Mouse (Mus musculus) urinary bladder, adult 18-20 months (tissue): ENCODE results near the gene Celf2.

Experiments used
- DNase-seq, 2 experiments: peaks; one replicate each; pipeline ENCODE4 v3.0.0; 2022; ENCODE audit warnings: low spot score in 2 of 2, mixed read lengths in 2 of 2

Gene Celf2

GRCm38 (mm10) chr2:6689689-6690088 is 819.7 kb downstream of the Celf2 start:
- DNase-seq, result no peak

- DNase-seq, result no peak
Observed at GRCm38 (mm10) chr2:6678231-6678630, 831.1 kb downstream of the Celf2 start.

DNA sequence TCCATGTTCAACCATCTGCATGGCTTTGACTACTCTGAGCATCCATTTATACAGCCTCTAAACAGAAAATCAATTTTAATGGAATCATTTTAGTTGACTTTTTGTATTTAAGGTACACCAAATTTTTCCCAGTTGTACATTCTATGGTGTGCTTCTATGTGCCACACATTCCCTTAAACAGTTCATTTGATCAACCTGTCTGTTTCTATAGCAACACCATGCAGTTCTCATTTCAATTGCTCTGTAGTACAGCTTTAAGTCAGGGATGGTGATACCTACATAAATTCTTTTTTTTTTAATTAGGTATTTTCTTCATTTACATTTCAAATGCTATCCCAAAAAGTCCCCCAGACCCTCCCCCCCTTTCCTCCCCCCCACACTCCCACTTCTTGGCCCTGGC is 831.9 kb downstream of the Celf2 start:
- no peak for DNase-seq

DNA sequence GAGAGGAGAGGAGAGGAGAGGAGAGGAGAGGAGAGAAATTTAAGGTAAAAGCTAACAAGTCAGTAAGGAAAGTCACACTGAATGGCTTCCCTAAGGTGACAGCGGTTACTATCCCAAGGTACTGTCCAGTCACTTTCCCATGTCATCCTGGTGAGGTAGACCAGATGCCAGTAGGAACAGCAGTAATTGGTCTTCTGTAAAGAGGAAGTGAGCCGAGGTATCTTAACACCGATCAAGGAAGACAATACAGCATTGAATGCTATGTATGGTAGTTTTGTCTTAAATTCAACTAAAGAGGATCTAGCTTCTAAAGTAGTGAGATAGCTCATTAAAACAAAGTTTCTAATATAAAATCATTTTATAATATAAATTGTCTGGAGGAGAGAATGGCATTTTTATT is 835.0 kb downstream of the Celf2 start:
- no peak for DNase-seq

DNA sequence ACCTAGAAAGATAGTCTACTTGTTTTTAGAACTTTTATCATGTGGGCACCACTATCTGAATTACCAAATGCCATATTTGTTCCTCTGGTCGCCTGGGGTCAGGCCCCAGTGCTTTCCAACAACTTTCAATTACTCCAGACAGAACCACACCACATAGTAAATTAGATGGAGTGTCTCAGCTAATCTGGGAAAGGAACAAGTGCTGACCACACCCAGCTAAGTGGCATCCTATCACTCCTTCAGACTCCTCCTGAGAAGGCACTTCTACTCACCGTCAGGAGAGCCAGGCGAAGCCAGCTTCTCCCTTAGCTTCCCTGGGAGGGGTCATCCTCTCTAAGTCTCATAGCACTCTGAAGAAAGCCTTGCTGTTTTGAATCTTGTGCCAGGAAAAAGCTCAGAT is 835.9 kb downstream of the Celf2 start:
- DNase-seq, result no peak

- DNase-seq, result no peak
Observed at GRCm38 (mm10) chr2:6667611-6668010, 841.8 kb downstream of the Celf2 start.

DNA sequence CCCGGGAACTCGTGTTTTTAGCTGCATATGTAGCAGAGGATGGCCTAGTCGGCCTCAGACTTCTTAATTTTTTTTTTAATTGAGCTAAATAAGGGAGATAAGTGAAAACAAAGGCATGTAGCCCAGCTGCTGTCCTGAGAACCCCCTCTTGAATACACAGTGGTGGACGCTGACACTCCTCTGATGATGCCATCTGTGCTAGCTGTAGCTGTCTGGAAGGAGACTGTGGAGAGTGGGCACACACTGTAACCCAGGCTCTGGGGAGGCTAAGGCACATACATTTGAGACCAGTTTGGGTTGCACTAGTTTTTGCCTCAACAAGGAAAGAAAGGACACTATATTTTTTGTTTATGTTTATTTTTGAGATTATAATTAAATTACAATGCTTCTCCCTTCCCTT is 849.5 kb downstream of the Celf2 start:
- DNase-seq, result no peak

GRCm38 (mm10) chr2:6653719-6654118 is 855.6 kb downstream of the Celf2 start:
- DNase-seq, result no peak

DNA sequence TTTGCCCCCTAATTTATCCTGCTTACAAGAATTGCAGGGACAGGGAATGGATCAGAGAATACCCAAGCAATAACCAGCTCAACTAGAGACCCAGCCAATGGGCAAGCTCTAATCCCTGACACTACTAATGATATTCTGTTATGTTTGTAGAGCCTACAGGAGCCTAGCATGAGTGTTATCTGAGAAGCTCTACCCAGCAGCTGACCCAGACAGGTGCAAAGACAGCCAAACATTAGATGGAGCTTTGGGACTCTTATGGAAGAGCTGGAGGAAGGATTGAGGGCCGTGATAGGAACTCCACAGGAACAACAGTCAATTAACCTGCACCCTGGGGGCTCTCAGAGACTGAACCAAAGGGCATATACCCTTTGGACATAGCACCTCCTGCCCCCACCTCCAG is 857.7 kb downstream of the Celf2 start:
- no peak for DNase-seq

- no peak for DNase-seq
Observed at GRCm38 (mm10) chr2:6648877-6649276, 860.5 kb downstream of the Celf2 start.

DNA sequence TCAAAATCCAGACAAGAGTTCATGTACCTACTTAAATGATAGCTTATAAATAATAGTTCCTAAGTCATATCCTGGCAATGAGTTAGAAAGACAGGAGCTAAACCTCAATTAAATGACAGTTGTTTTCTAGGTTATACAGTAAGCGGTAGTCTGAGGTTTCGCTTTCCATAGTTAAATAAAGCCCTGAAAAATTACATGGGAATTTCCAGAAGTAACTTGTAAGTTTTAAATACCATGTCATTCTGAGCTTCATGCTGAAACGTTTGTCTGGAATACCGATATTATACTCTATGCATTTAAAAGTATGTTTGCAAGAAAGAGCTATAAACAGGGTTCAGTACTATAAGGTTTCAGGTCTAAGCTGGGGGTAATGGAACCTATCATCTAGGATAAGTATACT is 862.3 kb downstream of the Celf2 start:
- no peak for DNase-seq

DNA sequence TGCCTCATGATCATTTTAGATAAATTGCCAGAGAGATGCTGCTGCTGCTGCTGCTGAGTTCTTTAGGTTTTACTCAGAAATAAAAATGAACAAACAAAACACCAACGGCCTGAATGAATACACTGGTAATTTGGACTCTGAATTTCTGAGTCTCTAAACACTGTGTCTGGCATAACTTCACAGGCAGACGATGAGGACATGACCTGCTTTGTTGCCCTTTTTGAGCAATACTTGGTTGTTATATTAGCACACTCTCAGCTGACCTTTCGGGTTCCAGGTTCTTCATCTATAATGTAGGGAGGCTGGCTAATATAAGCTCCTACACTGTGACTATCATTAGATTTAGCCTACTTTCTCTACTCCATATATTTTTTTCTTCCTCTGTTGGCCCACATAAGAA is 863.0 kb downstream of the Celf2 start:
- DNase-seq, result no peak

DNA sequence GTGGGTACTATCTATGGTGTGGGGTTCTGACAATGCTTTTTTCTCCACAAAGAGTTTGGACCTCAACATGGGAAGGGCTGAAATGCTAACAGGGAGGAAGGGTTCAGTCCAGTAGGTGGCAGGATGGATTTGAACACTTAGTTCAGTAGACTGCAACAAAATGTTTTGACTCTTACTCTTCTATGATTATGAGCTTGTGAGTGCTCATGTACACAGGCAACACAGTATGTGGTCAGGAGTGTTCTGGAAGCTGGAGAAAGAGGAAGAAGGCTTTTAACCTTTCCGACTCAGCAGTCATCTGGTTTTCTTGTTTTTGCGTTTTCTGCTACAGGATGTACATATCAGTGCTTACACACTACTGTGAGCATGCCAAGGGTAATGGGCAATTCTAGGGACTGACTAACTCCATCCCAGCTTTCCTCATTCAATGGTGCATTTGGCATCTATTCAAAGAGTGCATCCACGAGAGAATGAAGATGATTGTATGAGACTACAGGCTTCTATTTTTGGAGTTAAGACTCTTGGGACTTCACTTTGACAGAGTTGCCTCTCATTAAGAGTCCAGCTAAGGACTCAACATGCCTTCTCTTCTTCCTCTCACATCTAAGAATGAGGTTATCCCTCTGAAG is 867.0 kb downstream of the Celf2 start:
- no peak for DNase-seq

GRCm38 (mm10) chr2:6639370-6639769 is 870.0 kb downstream of the Celf2 start:
- DNase-seq, result no peak

- no peak for DNase-seq
Observed at GRCm38 (mm10) chr2:6637147-6637546, 872.2 kb downstream of the Celf2 start.

GRCm38 (mm10) chr2:6634899-6635298 is 874.5 kb downstream of the Celf2 start:
- DNase-seq, result no peak

DNA sequence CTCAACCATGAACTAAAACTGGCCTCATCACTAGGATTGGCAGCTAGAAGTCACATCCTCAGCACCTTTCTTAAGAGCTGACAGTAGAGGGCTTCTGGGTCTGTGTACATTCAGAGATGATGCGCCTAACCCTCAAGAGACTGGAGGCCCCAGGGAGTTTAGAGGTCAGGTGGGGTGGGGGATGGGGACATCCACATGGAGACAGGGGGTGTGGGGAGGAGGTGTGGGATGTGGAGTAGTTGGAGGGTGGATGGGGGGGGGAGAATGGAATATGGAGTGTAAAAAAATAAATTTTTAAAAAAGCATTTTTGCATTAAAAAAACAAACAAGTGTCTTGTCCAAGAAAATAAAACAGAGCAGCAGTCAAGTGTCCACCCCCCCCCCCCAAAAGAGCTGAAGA is 876.2 kb downstream of the Celf2 start:
- DNase-seq, result no peak

GRCm38 (mm10) chr2:6623802-6624201 is 885.6 kb downstream of the Celf2 start:
- no peak for DNase-seq

DNA sequence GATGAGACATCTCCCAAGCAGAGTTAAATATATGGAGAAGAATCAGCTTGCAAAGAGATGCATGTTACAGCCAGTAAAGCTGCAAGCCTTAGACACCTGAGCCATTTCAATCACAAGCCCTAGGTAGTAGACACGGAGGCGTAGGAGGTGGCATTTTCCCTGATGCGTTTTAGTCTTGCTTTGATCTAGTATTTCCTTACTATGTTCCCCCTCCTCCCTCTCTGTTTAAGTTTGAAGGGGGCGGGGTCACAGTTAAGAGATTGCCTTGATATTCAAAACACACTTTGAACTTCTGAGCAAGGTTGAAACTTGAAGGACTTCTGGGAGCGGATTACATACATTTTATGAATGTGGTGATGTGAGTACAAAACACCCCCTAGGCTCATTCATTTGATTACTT is 887.3 kb downstream of the Celf2 start:
- no peak for DNase-seq

GRCm38 (mm10) chr2:6618856-6619255 is 890.5 kb downstream of the Celf2 start:
- no peak for DNase-seq

DNA sequence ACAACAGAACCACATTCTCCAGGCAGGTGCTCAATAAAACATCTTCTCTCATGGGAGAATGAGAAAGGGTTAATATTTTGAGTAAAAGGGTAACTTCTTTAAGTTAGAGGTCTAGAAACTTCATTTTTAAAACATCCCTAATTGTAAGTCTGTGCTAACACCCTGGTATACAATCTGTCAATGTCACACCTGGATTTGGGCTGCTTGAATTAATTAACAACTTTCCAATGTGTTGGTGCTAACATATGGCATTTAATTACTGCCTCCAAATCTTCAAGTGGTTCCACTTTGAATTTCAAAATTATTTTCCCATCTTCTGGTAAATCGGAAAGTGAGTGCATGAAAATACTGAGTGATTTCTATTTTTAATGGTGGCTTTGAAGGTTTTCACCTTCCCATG is 890.9 kb downstream of the Celf2 start:
- DNase-seq, result no peak

DNA sequence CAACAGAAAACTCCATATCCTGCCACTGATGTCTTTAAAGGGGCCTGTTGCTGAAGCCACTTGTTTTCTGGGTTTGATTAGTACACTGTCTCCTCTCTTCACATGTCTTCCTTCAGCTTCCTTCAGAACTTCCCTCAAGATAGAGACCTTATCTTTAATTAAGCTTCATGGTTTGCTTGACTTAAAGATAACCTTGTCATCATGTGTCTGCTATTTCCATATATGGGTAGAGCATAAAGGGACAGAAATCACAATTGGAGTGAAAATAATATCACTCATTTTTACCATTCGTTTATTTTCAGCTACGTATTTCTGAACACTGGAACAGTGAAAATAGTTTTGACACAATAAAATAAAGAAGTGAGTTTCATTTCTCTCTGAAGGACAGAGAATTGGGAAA is 905.0 kb downstream of the Celf2 start:
- no peak for DNase-seq

- no peak for DNase-seq
Observed at GRCm38 (mm10) chr2:6603880-6604279, 905.5 kb downstream of the Celf2 start.

DNA sequence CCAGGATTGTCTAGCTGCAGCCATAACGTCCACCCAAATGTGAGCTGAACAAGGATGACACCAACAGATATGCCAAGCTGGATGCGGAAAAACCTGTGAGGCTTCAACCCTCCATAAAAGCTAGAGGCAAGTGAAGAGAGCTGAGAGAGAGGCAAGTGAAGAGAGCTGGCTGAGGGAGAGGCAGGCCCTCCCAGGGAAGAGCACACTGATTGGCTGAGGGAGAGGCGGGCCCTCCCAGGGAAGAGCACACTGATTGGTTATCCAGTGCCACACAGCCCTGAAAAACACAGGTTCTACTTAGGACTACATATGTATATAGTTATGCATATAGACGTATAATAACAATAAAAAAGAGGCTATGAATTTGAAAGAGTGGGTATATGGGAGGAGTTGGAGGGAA is 907.2 kb downstream of the Celf2 start:
- DNase-seq, result no peak

- no peak for DNase-seq
Observed at GRCm38 (mm10) chr2:6598879-6599167, 910.5 kb downstream of the Celf2 start.
